Mouse (Mus musculus) heart, adult 9 months (tissue): ENCODE measurements around the gene Gm17545.

ENCODE experiments used
- DNase-seq, 2 experiments: peaks; one replicate each; pipeline ENCODE4 v3.0.0; 2022; ENCODE audit warnings: low spot score in 2 of 2

Gm17545 gene

DNA sequence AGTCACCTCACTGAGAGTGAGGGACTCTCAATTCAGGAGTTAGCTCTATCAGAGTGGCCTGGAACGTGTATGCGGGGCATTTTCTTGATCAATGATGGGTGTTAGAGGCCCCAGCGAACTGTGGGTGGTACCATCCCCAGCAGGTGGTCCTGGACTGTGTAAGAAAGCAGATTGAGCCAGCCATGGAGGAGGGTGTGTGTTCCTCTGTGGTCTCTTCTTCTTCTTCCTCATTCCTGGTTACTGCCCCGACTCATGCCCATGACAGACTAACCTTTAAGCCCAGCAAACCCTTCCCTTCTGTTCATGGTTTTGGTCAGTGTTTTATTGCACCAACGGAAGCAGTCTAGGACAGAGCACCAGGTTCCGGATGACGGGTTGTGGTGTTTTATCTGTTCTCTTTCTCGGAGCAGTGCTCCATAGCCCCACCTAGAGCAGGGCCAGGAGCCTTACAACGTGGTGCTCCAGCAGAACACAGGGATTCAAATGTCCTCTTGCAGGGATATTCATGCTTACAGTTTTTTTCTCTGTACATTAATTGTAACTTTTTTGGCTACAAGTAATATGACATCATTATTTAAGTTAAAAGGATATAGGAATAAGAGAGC lies 40.2 kb downstream of the Gm17545 start:
- DNase-seq = no peak

- DNase-seq = no peak
Measured at GRCm38 (mm10) chr9:22495133-22495532, 41.0 kb downstream of the Gm17545 start.

GRCm38 (mm10) chr9:22497021-22497767 lies 43.1 kb downstream of the Gm17545 start:
- no peak for DNase-seq

DNA sequence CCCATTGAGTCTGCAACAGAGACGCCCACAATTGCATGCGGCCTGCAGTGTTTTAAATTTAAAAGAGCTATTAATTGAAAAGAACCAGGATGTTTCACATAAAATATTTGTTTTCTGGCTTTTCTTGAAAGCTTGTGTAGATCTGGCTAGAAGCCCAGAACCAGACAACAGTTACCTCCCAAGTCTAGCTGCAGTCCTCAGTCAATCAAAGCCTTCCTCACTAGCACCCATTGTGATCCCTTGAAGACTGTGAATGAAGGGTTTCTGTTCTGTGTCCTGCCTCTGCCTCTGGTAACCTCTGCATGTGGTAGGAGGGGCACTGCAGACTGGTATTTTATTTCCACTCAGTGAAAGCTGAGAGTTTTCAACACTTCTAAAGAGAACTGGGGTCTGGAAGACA lies 48.9 kb downstream of the Gm17545 start:
- DNase-seq = no peak

DNA sequence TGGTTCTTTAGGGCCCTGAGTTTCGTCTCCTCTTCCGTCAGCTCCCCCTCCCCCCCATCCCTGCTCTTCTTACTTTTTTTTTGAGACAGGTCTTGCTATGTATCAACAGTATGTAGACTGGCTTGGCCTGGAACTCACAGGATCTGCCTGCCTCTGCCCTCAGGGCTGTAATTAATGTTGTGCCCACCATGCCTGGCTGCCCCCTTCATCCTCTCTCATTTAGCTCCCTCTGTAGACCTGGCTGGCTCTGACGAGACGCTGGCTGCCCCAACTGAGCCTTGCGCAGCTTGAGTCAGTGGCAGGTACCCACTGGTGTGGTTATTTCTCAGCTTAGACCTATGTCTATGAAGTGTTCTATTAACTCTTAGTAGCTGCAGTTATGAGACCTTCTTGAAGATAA lies 49.5 kb downstream of the Gm17545 start:
- no peak for DNase-seq

GRCm38 (mm10) chr9:22505574-22505973 lies 51.5 kb downstream of the Gm17545 start:
- no peak for DNase-seq
